Mouse (Mus musculus) inflammation-experienced regulatory T-cells, adult 16 weeks (primary cell): ENCODE data around the gene Olfr792. TPM values are rescaled to one million over a fixed set of nuclear protein-coding genes. Genes with fewer than 3 reads are reported as not detected.

ENCODE experiments used
- polyA plus RNA-seq: library from polyadenylated mRNA; unstranded; fragments of 100-300 nt; shearing (Covaris generic); gene quantifications from one replicate; pipeline ENCODE4 v1.2.1, GENCODE M21; 2017

Olfr792 gene
- polyA plus RNA-seq: not detected

DNA sequence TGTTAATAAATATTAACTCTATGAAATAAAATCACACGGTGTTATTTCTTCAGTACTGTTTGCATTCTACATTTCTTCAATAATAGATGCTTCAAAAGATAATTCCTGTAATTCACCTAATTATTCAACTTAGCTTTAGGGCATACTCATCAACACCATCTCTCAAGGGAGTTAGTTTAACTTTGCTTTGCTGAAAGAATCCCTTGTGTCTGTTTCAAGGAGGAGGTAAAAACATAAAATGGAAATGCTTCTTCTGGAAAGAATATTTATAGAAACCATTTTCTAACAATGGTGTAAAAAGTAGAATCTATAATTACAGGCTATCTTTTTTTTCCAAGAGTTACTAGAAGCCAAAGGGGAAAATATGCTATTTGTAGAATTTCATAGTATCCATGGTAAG, at the start of gene Olfr792:
TSS of gene Olfr792 (plus strand) at position 301 of the 400 bp plus-strand sequence.

DNA sequence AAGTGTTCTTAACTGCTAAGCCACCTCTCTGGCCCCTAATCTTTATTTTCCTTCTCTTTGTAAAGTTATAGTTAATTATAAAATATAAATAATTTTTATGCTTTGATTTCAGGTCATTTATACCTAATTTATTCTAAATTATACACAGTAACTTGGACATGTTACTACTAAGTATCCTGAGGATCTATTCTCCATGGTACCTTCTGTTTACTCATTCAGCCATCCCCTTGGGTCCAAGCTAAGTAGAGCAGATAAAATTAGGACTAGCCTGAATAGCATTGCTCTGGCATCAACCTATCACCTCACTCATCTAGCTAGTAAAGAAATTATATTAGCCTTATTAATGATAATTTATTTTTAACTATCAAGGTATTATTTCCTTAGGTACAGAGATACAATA, 40.8 kb upstream of the Olfr792 start, which contains the start of gene Olfr790:
TSS of gene Olfr790 (plus strand) at position 301 of the 400 bp plus-strand sequence.

DNA sequence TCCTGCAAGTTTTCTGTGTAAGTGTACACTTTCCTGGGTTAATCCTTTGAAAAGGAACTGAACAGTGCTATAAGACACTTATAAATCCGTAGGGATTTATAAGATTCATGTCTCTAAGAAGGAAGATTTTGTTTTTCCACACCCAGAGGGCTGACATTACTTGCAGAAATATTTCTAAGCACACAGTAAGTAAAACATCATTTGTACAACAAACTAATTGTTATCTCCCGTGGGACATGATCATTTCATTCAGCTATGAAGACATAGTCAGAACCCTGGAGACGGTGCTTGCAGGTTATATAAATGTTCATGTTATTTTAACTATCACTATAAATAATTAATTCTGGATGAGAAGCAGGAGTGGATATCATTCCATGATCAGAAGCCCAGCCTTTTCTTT, 17.5 kb upstream of the Olfr792 start, which contains the start of gene Olfr791:
TSS of gene Olfr791 (plus strand) at position 301 of the 400 bp plus-strand sequence.

DNA sequence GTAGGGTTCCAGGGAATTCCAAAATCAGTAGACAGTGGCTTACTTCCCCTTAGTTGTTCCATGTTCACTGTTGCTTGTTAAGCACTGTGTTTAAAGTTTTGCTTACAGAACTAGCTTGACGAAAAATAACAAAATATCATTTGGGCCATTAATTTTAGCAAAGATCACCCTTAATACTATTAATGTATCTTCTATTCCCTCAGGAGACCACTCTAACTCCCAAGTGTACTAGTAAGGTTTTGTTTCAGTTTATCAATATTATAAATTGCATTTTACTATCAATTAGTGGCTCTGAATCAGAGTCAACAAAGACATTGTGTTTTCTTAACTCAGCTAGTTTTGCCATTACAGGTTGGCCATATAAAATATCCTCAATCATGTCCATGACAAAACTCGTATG, 28.4 kb downstream of the Olfr792 start, which contains the start of gene Olfr794:
TSS of gene Olfr794 (plus strand) at position 301 of the 400 bp plus-strand sequence.

Other genes starting within 250 kb of the Olfr792 start
- gene Olfr780, start 221.0 kb upstream of the Olfr792 start, polyA plus RNA-seq: not detected
- not detected for gene Olfr781, start 210.3 kb upstream of the Olfr792 start, polyA plus RNA-seq
- not detected for gene Olfr782, start 190.3 kb upstream of the Olfr792 start, polyA plus RNA-seq
- not detected for gene Olfr784, start 155.1 kb upstream of the Olfr792 start, polyA plus RNA-seq
- gene Olfr785, start 133.7 kb upstream of the Olfr792 start, polyA plus RNA-seq: not detected
- not detected for gene Olfr786, start 111.9 kb upstream of the Olfr792 start, polyA plus RNA-seq
- 0.07 TPM for gene Olfr787, start 77.3 kb upstream of the Olfr792 start, polyA plus RNA-seq
- gene Olfr788, start 68.2 kb upstream of the Olfr792 start, polyA plus RNA-seq: not detected
- not detected for gene Olfr789, start 54.4 kb upstream of the Olfr792 start, polyA plus RNA-seq
- gene Olfr790, start 40.7 kb upstream of the Olfr792 start, polyA plus RNA-seq: not detected
- not detected for gene Olfr791, start 17.4 kb upstream of the Olfr792 start, polyA plus RNA-seq
- gene Olfr794, start 28.5 kb downstream of the Olfr792 start, polyA plus RNA-seq: not detected
- gene Olfr796, start 73.4 kb downstream of the Olfr792 start, polyA plus RNA-seq: not detected
- gene Olfr798, start 88.8 kb downstream of the Olfr792 start, polyA plus RNA-seq: not detected
- not detected for gene Olfr799, start 98.3 kb downstream of the Olfr792 start, polyA plus RNA-seq
- not detected for gene Olfr800, start 118.5 kb downstream of the Olfr792 start, polyA plus RNA-seq
- not detected for gene Olfr801, start 134.7 kb downstream of the Olfr792 start, polyA plus RNA-seq
- not detected for gene Olfr802, start 149.0 kb downstream of the Olfr792 start, polyA plus RNA-seq
- not detected for gene Olfr803, start 155.1 kb downstream of the Olfr792 start, polyA plus RNA-seq
- gene Olfr804, start 164.0 kb downstream of the Olfr792 start, polyA plus RNA-seq: not detected
- not detected for gene Olfr805, start 190.2 kb downstream of the Olfr792 start, polyA plus RNA-seq
- not detected for gene Olfr806, start 202.8 kb downstream of the Olfr792 start, polyA plus RNA-seq
- not detected for gene Olfr807, start 218.6 kb downstream of the Olfr792 start, polyA plus RNA-seq
- not detected for gene Olfr808, start 226.3 kb downstream of the Olfr792 start, polyA plus RNA-seq
- not detected for gene Olfr809, start 235.5 kb downstream of the Olfr792 start, polyA plus RNA-seq